Mouse (Mus musculus) stomach, postnatal 0 days (tissue): Measurements from ENCODE around the gene Celf1.

Experiments used
- CTCF ChIP-seq: IDR thresholded peaks from 2 replicates; pipeline ENCODE4 v1.5.1; 2016; ENCODE audit warnings: antibody characterized with exemption, low read depth, mild to moderate bottlenecking, moderate library complexity
- EP300 ChIP-seq: optimal IDR thresholded peaks from 2 replicates; pipeline ENCODE3; 2016; ENCODE audit warnings: antibody characterized with exemption

- TF ChIP-seq CTCF (no peak), EP300 (no peak)
Observed at GRCm38 (mm10) chr2:91062779-91063606, 122.8 kb downstream of the Celf1 start.
